ENCODE assay signal across 8 mouse cellular contexts in the genomic region with DNA sequence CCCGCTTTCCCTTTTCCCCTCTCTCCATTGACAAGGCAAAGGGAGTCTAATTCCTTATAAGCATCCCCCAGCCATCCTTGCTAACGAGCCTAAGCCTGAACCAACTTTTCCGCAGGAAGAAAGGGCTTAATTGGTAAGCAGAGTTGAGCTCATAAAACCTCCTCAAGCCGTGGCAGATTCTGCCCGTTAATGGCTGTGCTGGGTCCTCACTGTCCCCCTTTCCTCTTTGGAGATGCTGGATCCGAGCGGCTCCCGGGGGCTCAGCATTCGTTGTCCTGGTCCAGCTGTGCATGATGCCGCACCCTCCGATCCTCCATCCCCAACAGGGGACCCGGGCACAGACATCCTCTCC. TPM values are rescaled to one million over a fixed set of nuclear protein-coding genes. Genes with fewer than 3 reads are reported as not detected.
A peak's percentile ranks its signal among the peaks of the same experiment; 100 is the strongest.
DNase-seq lines count a peak whose midpoint lies in the region; ATAC-seq and TF ChIP-seq lines count a peak whose summit lies in the region.

No protein-coding gene starts in this region.

- H3K27me3 ChIP-seq in kidney, postnatal 0 days (ENCODE audit: insufficient read depth, low read length), result peaks cover 15% of the 10 kb centered on the region; the same call in 1 of the 2 replicates
- no peaks in the 10 kb centered on the region for H3K27me3 ChIP-seq in forebrain, postnatal 0 days (ENCODE audit: insufficient read depth, low read length)
- H3K27me3 ChIP-seq in midbrain, embryonic 11.5 days (ENCODE audit: control insufficient read depth, insufficient read depth, low read length), result peaks cover 2% of the 10 kb centered on the region

- no peaks in the 10 kb centered on the region for H3K36me3 ChIP-seq in kidney, postnatal 0 days (ENCODE audit: insufficient read depth, low read length)
- H3K36me3 ChIP-seq in forebrain, postnatal 0 days (ENCODE audit: insufficient read depth), result peaks cover under 1% of the 10 kb centered on the region; the same call in 1 of the 2 replicates
- H3K36me3 ChIP-seq in midbrain, embryonic 11.5 days (ENCODE audit: control insufficient read depth, insufficient read depth, low read length), result no peaks in the 10 kb centered on the region

- no peak overlapping the region for H3K27ac ChIP-seq in kidney, postnatal 0 days
- H3K27ac ChIP-seq in brown adipose tissue, adult 24 weeks (replicated peaks; ENCODE audit: low read depth, low read length), result no peak overlapping the region
- H3K27ac ChIP-seq in forebrain, postnatal 0 days (ENCODE audit: low read depth, low read length), result peak overlapping the region; percentile 98
- H3K27ac ChIP-seq in midbrain, embryonic 11.5 days (ENCODE audit: low read depth, low read length), result peak overlapping the region; percentile 10

- H3K4me3 ChIP-seq in kidney, postnatal 0 days (replicated peaks; ENCODE audit: low read depth, low read length), result peak overlapping the region; percentile 47
- H3K4me3 ChIP-seq in brown adipose tissue, adult 24 weeks (ENCODE audit: insufficient read depth, low read depth, low read length), result peak overlapping the region; percentile 36
- peak overlapping the region; percentile 88 for H3K4me3 ChIP-seq in forebrain, postnatal 0 days (ENCODE audit: low read depth, low read length)
- H3K4me3 ChIP-seq in midbrain, embryonic 11.5 days (ENCODE audit: low read depth, low read length), result peak overlapping the region; percentile 60

- DNase-seq in kidney, postnatal 0 days (ENCODE audit: low spot score), result peak; percentile 25
- DNase-seq in kidney, postnatal 14 days, result no peak
- peak; percentile 66 for DNase-seq in forebrain, postnatal 0 days
- no peak for DNase-seq in midbrain, embryonic 11.5 days (ENCODE audit: low spot score, missing footprints)
- no peak for DNase-seq in left cerebral cortex, postnatal 4 days
- no peak for DNase-seq in spleen, adult 12 weeks (ENCODE audit: low spot score)
- DNase-seq in c-Kit-positive CD71-positive TER-119-positive erythroid progenitor cells, embryonic 14.5 days (ENCODE audit: low spot score), result no peak

- TF ChIP-seq CTCF in kidney, postnatal 0 days (IDR thresholded peaks at IDR 0.05; ENCODE audit: low read depth), result no peak
- TF ChIP-seq CTCF in forebrain, postnatal 0 days (IDR thresholded peaks at IDR 0.05; ENCODE audit: low read depth), result no peak

- 1% methylated on average over 12 of the region's 12 CpGs for WGBS in kidney, postnatal 0 days
- 1% methylated on average over 12 of the region's 12 CpGs for WGBS in forebrain, postnatal 0 days
- under 1% methylated on average over 12 of the region's 12 CpGs for WGBS in midbrain, embryonic 11.5 days

- H3K4me1 ChIP-seq in kidney, postnatal 0 days (replicated peaks; ENCODE audit: insufficient read depth, low read length), result peaks cover 6% of the 10 kb centered on the region; the same call in 1 of the 2 replicates
- H3K4me1 ChIP-seq in brown adipose tissue, adult 24 weeks (ENCODE audit: control insufficient read depth, insufficient read depth, insufficient read length, low read length), result no peaks in the 10 kb centered on the region
- H3K4me1 ChIP-seq in forebrain, postnatal 0 days (ENCODE audit: insufficient read depth), result 0 out of 2 replicates have a peak, but pooled peaks cover 6% of the 10 kb centered on the region
- H3K4me1 ChIP-seq in midbrain, embryonic 11.5 days (ENCODE audit: control insufficient read depth, insufficient read depth, low read length), result peaks cover 2% of the 10 kb centered on the region; the same call in 1 of the 2 replicates

- no peak for ATAC-seq in kidney, postnatal 0 days (replicated peaks; ENCODE audit: low FRiP score, low read depth)
- no peak; the same call in 1 of the 2 replicates for ATAC-seq in forebrain, postnatal 0 days
- ATAC-seq in midbrain, embryonic 11.5 days (ENCODE audit: low FRiP score), result no peak; the same call in 1 of the 2 replicates

- H3K4me2 ChIP-seq in kidney, postnatal 0 days (ENCODE audit: low read length), result peak overlapping the region; percentile 93
- H3K4me2 ChIP-seq in forebrain, postnatal 0 days (ENCODE audit: low read depth), result peak overlapping the region; percentile 57
- peak overlapping the region; percentile 84 for H3K4me2 ChIP-seq in midbrain, embryonic 11.5 days

- H3K9me3 ChIP-seq in kidney, postnatal 0 days (replicated peaks; ENCODE audit: low read length), result no peaks in the 10 kb centered on the region
- H3K9me3 ChIP-seq in forebrain, postnatal 0 days (ENCODE audit: low read length), result no peaks in the 10 kb centered on the region
- no peaks in the 10 kb centered on the region for H3K9me3 ChIP-seq in midbrain, embryonic 11.5 days (ENCODE audit: control insufficient read depth, low read length)

- peak overlapping the region; percentile 47 for H3K9ac ChIP-seq in kidney, postnatal 0 days (ENCODE audit: low read depth, low read length)
- H3K9ac ChIP-seq in forebrain, postnatal 0 days, result peak overlapping the region; percentile 98
- peak overlapping the region; percentile 74 for H3K9ac ChIP-seq in midbrain, embryonic 11.5 days (ENCODE audit: low read length)

- intact Hi-C loops in left cerebral cortex, postnatal 4 days (cut with DNase I), result no loop called here

RNA-seq across cellular contexts. Expression of a gene that starts 0.8 kb away (rescaled TPM):
- 0.33 and 0.45 TPM in 2 replicates for polyA plus RNA-seq in kidney, postnatal 0 days (2015; fragmentation: Nextera tagmentation; extraction: Ambion mirVana)
- polyA plus RNA-seq in brown adipose tissue, adult 24 weeks (2012; ENCODE audit: insufficient read depth, insufficient read length, missing spikeins), result not detected in 2 replicates
- 11.5 and 23.2 TPM in 2 replicates for total RNA-seq in forebrain, postnatal 0 days (2014; rRNA removed)
- 10.6 and 15.7 TPM in 2 replicates for polyA plus RNA-seq in forebrain, postnatal 0 days (2015; fragmentation: Nextera tagmentation; extraction: Ambion mirVana)
- 4.7 and 4.8 TPM in 2 replicates for polyA plus RNA-seq in midbrain, embryonic 11.5 days (2014; fragmentation: Nextera tagmentation; extraction: Ambion mirVana)
- total RNA-seq in left cerebral cortex, postnatal 4 days (2021), result 10 to 100 TPM; 27.8 to 28.4 TPM

Comparison
In these comparisons a context has a peak if more than half of its experiments do, and no peak if none do; other contexts are left out.
1. DNase-seq: peak in kidney, postnatal 0 days (single experiment) and forebrain, postnatal 0 days (single experiment); none in kidney, postnatal 14 days (single experiment), midbrain, embryonic 11.5 days (single experiment), left cerebral cortex, postnatal 4 days (single experiment), spleen, adult 12 weeks (single experiment) and c-Kit-positive CD71-positive TER-119-positive erythroid progenitor cells, embryonic 14.5 days (single experiment).
2. H3K27ac ChIP-seq: peak in forebrain, postnatal 0 days (single experiment) and midbrain, embryonic 11.5 days (single experiment); none in kidney, postnatal 0 days (single experiment) and brown adipose tissue, adult 24 weeks (single experiment).
3. H3K4me3 ChIP-seq: peak in every context shown above with its lines; median percentile 88 in forebrain, postnatal 0 days; 60 in midbrain, embryonic 11.5 days; 47 in kidney, postnatal 0 days; 36 in brown adipose tissue, adult 24 weeks.
4. H3K9ac ChIP-seq: peak in every context shown above with its lines; median percentile 98 in forebrain, postnatal 0 days; 74 in midbrain, embryonic 11.5 days; 47 in kidney, postnatal 0 days.
5. Peak in every context shown above with its lines, with median percentiles within 50 percentile points of each other: H3K4me2 ChIP-seq.